Comparison of ENCODE assay signal across 9 mouse cellular contexts in the genomic region with DNA sequence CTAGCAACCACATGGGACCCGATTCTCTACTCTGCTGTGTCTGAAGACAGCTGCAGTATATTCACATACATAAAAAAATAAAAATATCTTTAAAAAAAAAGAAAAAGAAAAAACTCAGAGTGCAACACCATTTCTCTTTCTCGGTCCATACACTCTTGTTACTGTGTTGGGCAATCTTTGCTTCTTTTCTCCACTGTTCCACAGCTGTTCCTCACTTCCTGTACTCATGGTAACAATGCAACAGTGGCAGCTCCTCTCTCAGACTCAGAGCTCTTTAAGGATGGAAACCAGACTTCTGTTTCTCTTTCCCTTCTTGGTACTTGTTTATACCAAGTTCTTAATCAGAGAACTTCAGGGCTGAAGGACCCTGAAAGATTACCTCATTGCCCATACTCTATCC. TPM values are rescaled to one million over a fixed set of nuclear protein-coding genes. Genes with fewer than 3 reads are reported as not detected.
A peak's percentile ranks its signal among the peaks of the same experiment; 100 is the strongest.
DNase-seq lines count a peak whose midpoint lies in the region; ATAC-seq and TF ChIP-seq lines count a peak whose summit lies in the region.
"Had no signal": no experiment of that assay in that cellular context is flagged by ENCODE, and none has a peak within 500 bp of the region (broad histone marks: within the 10 kb centered on the region; RNA-seq: fewer than 3 reads in every experiment).

No protein-coding gene starts in this region.

- no peak for TF ChIP-seq CTCF in cortical plate, adult 2 months (IDR thresholded peaks at IDR 0.05; ENCODE audit: extremely low read depth, insufficient read depth, low read length)

- peaks cover 32% of the 10 kb centered on the region for H3K36me3 ChIP-seq in kidney, embryonic 16.5 days (ENCODE audit: insufficient read depth, low read length)
- H3K36me3 ChIP-seq in midbrain, embryonic 16.5 days (ENCODE audit: control insufficient read depth, insufficient read depth, low read length) = peaks cover 14% of the 10 kb centered on the region

- H3K27me3 ChIP-seq in kidney, embryonic 16.5 days (ENCODE audit: insufficient read depth, low read length) = no peaks in the 10 kb centered on the region
- H3K27me3 ChIP-seq in midbrain, embryonic 16.5 days (ENCODE audit: control insufficient read depth, insufficient read depth, low read depth, low read length) = no peaks in the 10 kb centered on the region

- peak overlapping the region; percentile 99 for H3K9ac ChIP-seq in kidney, embryonic 16.5 days (replicated peaks; ENCODE audit: low read length)
- peak overlapping the region; percentile 99 for H3K9ac ChIP-seq in midbrain, embryonic 16.5 days (ENCODE audit: low read depth, low read length)

- H3K4me3 ChIP-seq in kidney, embryonic 16.5 days (ENCODE audit: low read length) = peak overlapping the region; percentile 97
- peak overlapping the region; percentile 81; the same call in 1 of the 2 replicates for H3K4me3 ChIP-seq in cortical plate, adult 2 months (ENCODE audit: insufficient read depth, low read length)
- peak overlapping the region; percentile 92 for H3K4me3 ChIP-seq in midbrain, embryonic 16.5 days (ENCODE audit: low read depth, low read length)

- H3K27ac ChIP-seq in kidney, embryonic 16.5 days (ENCODE audit: low read length) = no peak overlapping the region
- no peak overlapping the region for H3K27ac ChIP-seq in cortical plate, adult 2 months (ENCODE audit: insufficient read depth, low read length)
- H3K27ac ChIP-seq in midbrain, embryonic 16.5 days (ENCODE audit: low read length) = no peak overlapping the region; the same call in 1 of the 2 replicates

- no peaks in the 10 kb centered on the region for H3K9me3 ChIP-seq in kidney, embryonic 16.5 days (ENCODE audit: low read length)
- no peaks in the 10 kb centered on the region for H3K9me3 ChIP-seq in midbrain, embryonic 16.5 days (replicated peaks; ENCODE audit: control insufficient read depth, low read length, poor library complexity, severe bottlenecking)

- ATAC-seq in kidney, embryonic 16.5 days (ENCODE audit: low FRiP score, low TSS enrichment) = no peak
- ATAC-seq in midbrain, embryonic 16.5 days = no peak

- no peak for DNase-seq in kidney, postnatal 10 days
- DNase-seq in induced T-regulatory cell, adult 2 months (ENCODE audit: low read depth) = peak; percentile 48
- no peak for DNase-seq in spleen, adult 12 weeks (ENCODE audit: low spot score)
- DNase-seq in lung, postnatal 10 days = no peak
- no peak for DNase-seq in frontal cortex, postnatal 10 days (ENCODE audit: low spot score in 2 of 2)
- DNase-seq: kidney, postnatal 14 days had no signal

- WGBS in kidney, embryonic 16.5 days = 87% methylated on average over 2 of the region's 2 CpGs
- 86% methylated on average over 2 of the region's 2 CpGs for WGBS in midbrain, embryonic 16.5 days

- H3K4me2 ChIP-seq in kidney, embryonic 16.5 days (replicated peaks; ENCODE audit: low read depth, low read length) = peak overlapping the region; percentile 83
- H3K4me2 ChIP-seq in midbrain, embryonic 16.5 days (ENCODE audit: low read length) = peak overlapping the region; percentile 70

- peaks cover 16% of the 10 kb centered on the region for H3K4me1 ChIP-seq in kidney, embryonic 16.5 days (ENCODE audit: insufficient read depth, low read length)
- peaks cover 1% of the 10 kb centered on the region; the same call in 1 of the 2 replicates for H3K4me1 ChIP-seq in cortical plate, adult 2 months (ENCODE audit: control insufficient read depth, insufficient read depth, low read length)
- peaks cover 29% of the 10 kb centered on the region for H3K4me1 ChIP-seq in midbrain, embryonic 16.5 days (ENCODE audit: control insufficient read depth, insufficient read depth, low read length)

- no peak for TF ChIP-seq POLR2A in cortical plate, adult 2 months (IDR thresholded peaks at IDR 0.05; ENCODE audit: extremely low read depth, insufficient read depth, low read length)

RNA-seq across cellular contexts. Expression of a gene that starts 1.1 kb away (rescaled TPM):
- 46.8 and 50.2 TPM in 2 replicates for polyA plus RNA-seq in kidney, embryonic 16.5 days (2015; fragmentation: Nextera tagmentation; extraction: Ambion mirVana)
- 25.3 and 28.1 TPM in 2 replicates for polyA plus RNA-seq in cortical plate, adult 2 months (2012; rRNA removed)
- polyA plus RNA-seq in midbrain, embryonic 16.5 days (2015; fragmentation: Nextera tagmentation; extraction: Ambion mirVana) = 61.6 and 62.6 TPM in 2 replicates

RNA-seq across cellular contexts. Expression of a gene that starts 1.2 kb away (rescaled TPM):
- 246 and 251 TPM in 2 replicates for polyA plus RNA-seq in kidney, embryonic 16.5 days (2015; fragmentation: Nextera tagmentation; extraction: Ambion mirVana)
- polyA plus RNA-seq in cortical plate, adult 2 months (2012; rRNA removed) = 222 and 229 TPM in 2 replicates
- 206 and 208 TPM in 2 replicates for polyA plus RNA-seq in midbrain, embryonic 16.5 days (2015; fragmentation: Nextera tagmentation; extraction: Ambion mirVana)

RNA-seq across cellular contexts. Expression of a gene that starts 17.7 kb away (rescaled TPM):
- 6.5 and 7.0 TPM in 2 replicates for polyA plus RNA-seq in kidney, embryonic 16.5 days (2015; fragmentation: Nextera tagmentation; extraction: Ambion mirVana)
- 363 and 369 TPM in 2 replicates for polyA plus RNA-seq in cortical plate, adult 2 months (2012; rRNA removed)
- polyA plus RNA-seq in midbrain, embryonic 16.5 days (2015; fragmentation: Nextera tagmentation; extraction: Ambion mirVana) = 42.6 and 55.6 TPM in 2 replicates

RNA-seq across cellular contexts. Expression of a gene that starts 36.8 kb away (rescaled TPM):
- polyA plus RNA-seq in kidney, embryonic 16.5 days (2015; fragmentation: Nextera tagmentation; extraction: Ambion mirVana) = 107 and 109 TPM in 2 replicates
- 102 and 107 TPM in 2 replicates for polyA plus RNA-seq in cortical plate, adult 2 months (2012; rRNA removed)
- polyA plus RNA-seq in midbrain, embryonic 16.5 days (2015; fragmentation: Nextera tagmentation; extraction: Ambion mirVana) = 115 and 121 TPM in 2 replicates

RNA-seq across cellular contexts. Expression of a gene that starts 56.4 kb away (rescaled TPM):
- polyA plus RNA-seq in kidney, embryonic 16.5 days (2015; fragmentation: Nextera tagmentation; extraction: Ambion mirVana) = 240 and 244 TPM in 2 replicates
- 135 and 140 TPM in 2 replicates for polyA plus RNA-seq in cortical plate, adult 2 months (2012; rRNA removed)
- 248 and 250 TPM in 2 replicates for polyA plus RNA-seq in midbrain, embryonic 16.5 days (2015; fragmentation: Nextera tagmentation; extraction: Ambion mirVana)
